Mouse (Mus musculus): ENCODE results near the gene Irak2.

GRCm38 (mm10) chr6:113604432-113605223, 33.6 kb upstream of the Irak2 start, which contains the start of gene Brk1:
- TF ChIP-seq GATA1 (IDR thresholded peaks at IDR 0.05; ENCODE audit: low read length) (no peak), TAL1 (IDR thresholded peaks at IDR 0.05; ENCODE audit: low read length) (no peak)

Data from erythroblast, embryonic 14.5 days (primary cell).